Mouse (Mus musculus): ENCODE measurements around the gene Psmb7. TPM values are rescaled to one million over a fixed set of nuclear protein-coding genes. Genes with fewer than 3 reads are reported as not detected.

Gene Psmb7
- total RNA-seq, 1 experiment from 2014 or later: 333 TPM

GRCm38 (mm10) chr2:38641761-38642160, 2.1 kb downstream of the Psmb7 start:
- DNase-seq: no peak

GRCm38 (mm10) chr2:38637716-38638267, 6.1 kb downstream of the Psmb7 start:
- no peak for DNase-seq

- no peak for DNase-seq
Observed at GRCm38 (mm10) chr2:38630574-38630973, 13.3 kb downstream of the Psmb7 start.

- DNase-seq: no peak
Observed at GRCm38 (mm10) chr2:38629451-38629850, 14.4 kb downstream of the Psmb7 start.

GRCm38 (mm10) chr2:38628801-38629200, 15.1 kb downstream of the Psmb7 start:
- DNase-seq: no peak

- no peak for DNase-seq
Observed at GRCm38 (mm10) chr2:38623821-38624590, 19.9 kb downstream of the Psmb7 start.

GRCm38 (mm10) chr2:38623411-38623810, 20.5 kb downstream of the Psmb7 start:
- no peak for DNase-seq

- peak; percentile 65 for DNase-seq
Observed at GRCm38 (mm10) chr2:38621610-38622021, 22.3 kb downstream of the Psmb7 start.

- DNase-seq: no peak
Observed at GRCm38 (mm10) chr2:38621076-38621475, 22.8 kb downstream of the Psmb7 start.

GRCm38 (mm10) chr2:38619777-38620176, 24.1 kb downstream of the Psmb7 start:
- no peak for DNase-seq

- no peak for DNase-seq
Observed at GRCm38 (mm10) chr2:38616956-38617872, 26.7 kb downstream of the Psmb7 start.

- DNase-seq: no peak
Observed at GRCm38 (mm10) chr2:38616072-38616471, 27.8 kb downstream of the Psmb7 start.

GRCm38 (mm10) chr2:38614437-38614836, 29.4 kb downstream of the Psmb7 start:
- no peak for DNase-seq

- DNase-seq: no peak
Observed at GRCm38 (mm10) chr2:38613576-38613975, 30.3 kb downstream of the Psmb7 start.

GRCm38 (mm10) chr2:38612596-38612995, 31.3 kb downstream of the Psmb7 start:
- no peak for DNase-seq

- no peak for DNase-seq
Observed at GRCm38 (mm10) chr2:38610161-38610560, 33.7 kb downstream of the Psmb7 start.

GRCm38 (mm10) chr2:38609310-38609709, 34.6 kb downstream of the Psmb7 start:
- DNase-seq: no peak

GRCm38 (mm10) chr2:38608831-38609309, 35.0 kb downstream of the Psmb7 start:
- DNase-seq: no peak

- DNase-seq: no peak
Observed at GRCm38 (mm10) chr2:38607716-38608115, 36.2 kb downstream of the Psmb7 start.

GRCm38 (mm10) chr2:38600842-38601241, 43.0 kb downstream of the Psmb7 start:
- no peak for DNase-seq

- no peak for DNase-seq
Observed at GRCm38 (mm10) chr2:38598395-38598794, 45.5 kb downstream of the Psmb7 start.

- DNase-seq: peak; percentile 16
Observed at GRCm38 (mm10) chr2:38597896-38598295, 46.0 kb downstream of the Psmb7 start.

GRCm38 (mm10) chr2:38594874-38595273, 49.0 kb downstream of the Psmb7 start:
- no peak for DNase-seq

All from adrenal gland, postnatal 25 days (tissue).